Mouse (Mus musculus) stomach, embryonic 14.5 days (tissue): ENCODE measurements at regions not wholly inside any gene's neighbourhood (a gene's known extent, or its start where the extent isn't known, plus 50 kb on each side); places are given as distances from the start of the nearest gene placed in this dataset.

Source experiments
- ATAC-seq: fragments of 200-750 bp; cut with Nextera tagmentation; 2 replicates; pipeline ENCODE4 v1.8.0; 2017; ENCODE audit warnings: low read depth, moderate TSS enrichment; ENCODE audit not compliant: insufficient number of reproducible peaks, insufficient read depth, low FRiP score
- H3K27ac ChIP-seq: fragments of 300-500 bp; sonication (generic); 2 replicates; pipeline ENCODE4 v1.5.1; 2014; ENCODE audit warnings: mild to moderate bottlenecking, low read length, moderate library complexity, mixed read lengths
- H3K27me3 ChIP-seq: fragments of 300-500 bp; sonication (generic); 2 replicates; pipeline ENCODE4 v1.6.1; 2014; ENCODE audit warnings: low read length, control low read depth, mixed read lengths; ENCODE audit not compliant: control insufficient read depth, insufficient read depth
- H3K36me3 ChIP-seq: fragments of 300-500 bp; sonication (generic); 2 replicates; pipeline ENCODE4 v1.6.1; 2014; ENCODE audit warnings: mild to moderate bottlenecking, control low read depth, low read length, moderate library complexity, mixed read lengths; ENCODE audit not compliant: control insufficient read depth, insufficient read depth
- H3K4me1 ChIP-seq: fragments of 300-500 bp; sonication (generic); 2 replicates; pipeline ENCODE4 v1.6.1; 2014; ENCODE audit warnings: low read length, control low read depth, mixed read lengths; ENCODE audit not compliant: control insufficient read depth, insufficient read depth
- H3K4me2 ChIP-seq: fragments of 300-500 bp; sonication (generic); replicated peaks from 2 replicates; pipeline ENCODE4 v1.6.1; 2014; ENCODE audit warnings: low read depth, low read length, control low read depth
- H3K4me3 ChIP-seq: fragments of 300-500 bp; sonication (generic); 2 replicates; pipeline ENCODE4 v1.5.1; 2014; ENCODE audit warnings: low read depth, low read length, control low read depth
- H3K9ac ChIP-seq: fragments of 300-500 bp; sonication (generic); replicated peaks from 2 replicates; pipeline ENCODE4 v1.6.1; 2014; ENCODE audit warnings: low read depth, mild to moderate bottlenecking, control low read depth, low read length, moderate library complexity, mixed read lengths
- H3K9me3 ChIP-seq: fragments of 300-500 bp; sonication (generic); 2 replicates; pipeline ENCODE4 v1.6.1; 2016; ENCODE audit warnings: low read depth, low read length, control low read depth; ENCODE audit not compliant: control insufficient read depth
- WGBS: fragments of 180-500 bp; shearing (Covaris S2); extraction: QIAGEN DNeasy Blood & Tissue Kit; methylation state at CpG from one replicate; pipeline ENCODE4 v1.1.7; 2014; 5-methylcytosine and 5-hydroxymethylcytosine counted together

- Histone ChIP-seq H3K4me2 (no peak overlapping the region), H3K27me3 (no peaks in the 10 kb centered on the region), H3K4me1 (no peaks in the 10 kb centered on the region), H3K4me3 (no peak overlapping the region), H3K36me3 (no peaks in the 10 kb centered on the region), H3K9me3 (no peaks in the 10 kb centered on the region), H3K27ac (no peak overlapping the region), H3K9ac (no peak overlapping the region)
- WGBS = 82% methylated on average over 5 of the region's 5 CpGs
- no peak for ATAC-seq
Observed at GRCm38 (mm10) chr12:51026046-51026445, 321.8 kb upstream of the G2e3 start.

- Histone ChIP-seq H3K27me3 (no peaks in the 10 kb centered on the region), H3K36me3 (no peaks in the 10 kb centered on the region), H3K27ac (no peak overlapping the region), H3K4me3 (no peak overlapping the region), H3K9ac (no peak overlapping the region), H3K9me3 (no peaks in the 10 kb centered on the region), H3K4me1 (no peaks in the 10 kb centered on the region), H3K4me2 (no peak overlapping the region)
- WGBS = 66% methylated on average over 3 of the region's 3 CpGs
- no peak for ATAC-seq
Observed at GRCm38 (mm10) chr12:51025531-51025930, 322.3 kb upstream of the G2e3 start.

- Histone ChIP-seq H3K4me3 (no peak overlapping the region), H3K27ac (no peak overlapping the region), H3K4me2 (no peak overlapping the region), H3K9ac (no peak overlapping the region), H3K36me3 (no peaks in the 10 kb centered on the region), H3K4me1 (no peaks in the 10 kb centered on the region), H3K27me3 (no peaks in the 10 kb centered on the region), H3K9me3 (no peaks in the 10 kb centered on the region)
- WGBS = 78% methylated on average over 3 of the region's 3 CpGs
- peak; percentile 49; the same call in 1 of the 2 replicates for ATAC-seq
Observed at GRCm38 (mm10) chr12:51024057-51024743, 323.7 kb upstream of the G2e3 start.

GRCm38 (mm10) chr12:51018185-51018584, 329.7 kb upstream of the G2e3 start:
- Histone ChIP-seq H3K36me3 (no peaks in the 10 kb centered on the region), H3K9me3 (no peaks in the 10 kb centered on the region), H3K27ac (no peak overlapping the region), H3K27me3 (no peaks in the 10 kb centered on the region), H3K4me1 (no peaks in the 10 kb centered on the region), H3K9ac (no peak overlapping the region), H3K4me3 (no peak overlapping the region), H3K4me2 (no peak overlapping the region)
- 90% methylated on average over 5 of the region's 5 CpGs for WGBS
- no peak for ATAC-seq

- no peak for ATAC-seq
- no peak overlapping the region for H3K4me2 ChIP-seq
- WGBS = 87% methylated on average over 6 of the region's 6 CpGs
- no peaks in the 10 kb centered on the region for H3K27me3 ChIP-seq
- no peaks in the 10 kb centered on the region for H3K36me3 ChIP-seq
- H3K9me3 ChIP-seq = no peaks in the 10 kb centered on the region
- H3K4me3 ChIP-seq = no peak overlapping the region
- no peak overlapping the region for H3K9ac ChIP-seq
- no peak overlapping the region for H3K27ac ChIP-seq
- no peaks in the 10 kb centered on the region for H3K4me1 ChIP-seq
Observed at GRCm38 (mm10) chr12:51016081-51016480, 331.8 kb upstream of the G2e3 start.

GRCm38 (mm10) chr12:51009644-51010043, 338.2 kb upstream of the G2e3 start:
- no peak for ATAC-seq
- Histone ChIP-seq H3K4me2 (no peak overlapping the region), H3K9ac (no peak overlapping the region), H3K4me3 (no peak overlapping the region), H3K36me3 (no peaks in the 10 kb centered on the region), H3K9me3 (no peaks in the 10 kb centered on the region), H3K27ac (no peak overlapping the region), H3K4me1 (no peaks in the 10 kb centered on the region), H3K27me3 (no peaks in the 10 kb centered on the region)
- 94% methylated on average over 4 of the region's 4 CpGs for WGBS

- H3K36me3 ChIP-seq = no peaks in the 10 kb centered on the region
- no peak overlapping the region for H3K4me2 ChIP-seq
- 36% methylated on average over 12 of the region's 12 CpGs for WGBS
- no peak overlapping the region for H3K27ac ChIP-seq
- no peaks in the 10 kb centered on the region for H3K4me1 ChIP-seq
- no peak overlapping the region for H3K4me3 ChIP-seq
- no peaks in the 10 kb centered on the region for H3K27me3 ChIP-seq
- ATAC-seq = no peak
- no peak overlapping the region for H3K9ac ChIP-seq
- no peaks in the 10 kb centered on the region for H3K9me3 ChIP-seq
Observed at GRCm38 (mm10) chr12:51001722-51002592, 345.9 kb upstream of the G2e3 start.

- H3K4me3 ChIP-seq = no peak overlapping the region
- no peaks in the 10 kb centered on the region for H3K9me3 ChIP-seq
- no peaks in the 10 kb centered on the region for H3K36me3 ChIP-seq
- WGBS = 36% methylated on average over 4 of the region's 4 CpGs
- no peak overlapping the region for H3K9ac ChIP-seq
- peak overlapping the region; percentile 62; the same call in 1 of the 2 replicates for H3K27ac ChIP-seq
- no peak for ATAC-seq
- H3K4me1 ChIP-seq = no peaks in the 10 kb centered on the region
- no peaks in the 10 kb centered on the region for H3K27me3 ChIP-seq
- H3K4me2 ChIP-seq = no peak overlapping the region
Observed at GRCm38 (mm10) chr12:51001096-51001495, 346.8 kb upstream of the G2e3 start.
